Mouse (Mus musculus) layer of hippocampus, adult 18-20 months (tissue): ENCODE measurements at regions not wholly inside any gene's neighbourhood (a gene's known extent, or its start where the extent isn't known, plus 50 kb on each side); places are given as distances from the start of the nearest gene placed in this dataset.
"Not testable (repeated sequence)": the region's sequence is repeated elsewhere in the genome, so short reads cannot be mapped to it uniquely, and the experiment has no call there.

ENCODE experiments used
- DNase-seq, 2 experiments: peaks; one replicate each; pipeline ENCODE4 v3.0.0; 2022; ENCODE audit warnings: low spot score in 2 of 2

- not testable (repeated sequence) for DNase-seq
Measured at GRCm38 (mm10) chr14:27562564-27562963, 54.3 kb upstream of the Ccdc66 start.

GRCm38 (mm10) chr14:27561974-27562373, 53.7 kb upstream of the Ccdc66 start:
- DNase-seq: not testable (repeated sequence)

GRCm38 (mm10) chr14:27560434-27560833, 52.2 kb upstream of the Ccdc66 start:
- peak; percentile 28 to 69 for DNase-seq

GRCm38 (mm10) chr14:27558794-27559491, 50.7 kb upstream of the Ccdc66 start:
- DNase-seq: no peak
